Mouse (Mus musculus): ENCODE data around the gene Atp4a.

DNA sequence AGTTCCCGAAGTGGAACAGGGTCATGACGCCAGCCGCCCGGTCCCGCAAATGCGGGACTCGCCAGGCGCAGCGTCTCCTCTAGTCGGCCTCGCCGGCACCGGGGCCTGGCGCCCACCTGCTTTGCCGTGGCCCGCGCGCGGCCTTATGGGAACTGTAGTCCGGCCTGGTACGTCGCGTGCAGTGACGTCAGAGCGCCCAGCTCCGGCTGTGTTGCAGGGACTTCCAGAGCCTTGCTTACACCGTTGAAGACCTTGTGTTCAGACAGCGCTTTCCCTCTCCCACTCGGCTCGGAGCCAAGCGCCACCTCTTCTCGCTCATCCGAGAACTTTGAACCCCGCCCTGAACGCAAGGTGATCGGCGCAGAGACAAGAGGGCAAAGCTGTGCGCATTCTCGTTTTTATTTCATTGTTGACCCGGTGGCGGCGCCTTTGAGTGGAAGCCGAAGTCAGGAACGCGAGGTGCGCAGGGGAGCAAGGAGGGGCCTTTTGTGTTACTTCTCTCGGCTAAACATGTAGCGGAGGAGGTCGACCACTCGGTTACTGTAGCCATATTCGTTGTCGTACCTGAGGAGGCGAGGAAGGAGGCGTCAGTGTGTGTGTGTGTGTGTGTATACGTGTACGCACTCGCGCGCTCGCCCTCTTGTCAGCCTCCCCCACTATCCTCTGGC is 17.5 kb downstream of the Atp4a start, which contains the start of gene Tmem147:
- no peak for TF ChIP-seq CTCF (IDR thresholded peaks at IDR 0.05; ENCODE audit: borderline replicate concordance, control insufficient read depth, extremely low read depth, insufficient read depth, low read length, poor library complexity)
- TF ChIP-seq POLR2A (IDR thresholded peaks at IDR 0.05; ENCODE audit: control insufficient read depth, extremely low read depth, insufficient read depth, low read length, poor library complexity) = peak; percentile 82
